Mouse (Mus musculus): Measurements from ENCODE around the gene E2f4.

Gene E2f4

DNA sequence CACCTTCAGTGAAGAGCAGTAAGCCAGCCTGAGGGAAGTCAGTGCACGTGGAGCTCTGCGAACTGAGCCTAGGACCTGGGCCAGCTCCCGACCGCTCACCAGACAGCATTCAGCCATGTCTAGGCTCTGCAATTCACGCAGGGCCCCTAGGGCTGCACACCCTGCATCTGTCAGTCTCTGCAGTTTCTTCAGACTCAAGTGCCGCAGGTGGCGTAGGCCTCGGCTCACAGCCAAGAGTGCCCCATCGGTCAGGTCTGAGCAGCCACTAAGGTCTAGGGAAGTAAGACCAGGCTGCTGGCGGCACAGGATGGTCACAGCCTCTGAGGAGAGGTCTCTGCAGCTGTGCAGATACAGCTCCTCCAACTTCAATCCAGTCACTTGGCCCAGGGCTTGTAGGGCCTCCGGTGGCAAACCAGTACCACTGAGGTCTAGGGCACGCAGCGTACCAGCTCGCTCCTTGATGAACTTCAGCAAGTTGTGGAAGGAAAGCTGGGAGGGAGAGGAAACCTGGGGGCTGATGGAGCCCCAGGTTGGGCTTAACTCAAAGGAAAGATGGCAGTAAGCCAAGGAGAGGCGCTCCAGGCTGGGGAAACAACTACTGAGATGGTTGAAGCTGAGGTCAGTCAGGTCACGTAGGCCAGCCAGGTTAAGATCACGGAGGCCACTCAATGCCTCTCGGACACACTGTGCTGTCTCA, 17.8 kb downstream of the E2f4 start:
- no peak for DNase-seq (ENCODE audit: low read depth, low spot score)

- DNase-seq (ENCODE audit: low read depth, low spot score) = no peak
Observed at GRCm38 (mm10) chr8:105317941-105318340, 20.5 kb downstream of the E2f4 start.

- DNase-seq (ENCODE audit: low read depth, low spot score) = no peak
Observed at GRCm38 (mm10) chr8:105318662-105319190, 21.3 kb downstream of the E2f4 start.

DNA sequence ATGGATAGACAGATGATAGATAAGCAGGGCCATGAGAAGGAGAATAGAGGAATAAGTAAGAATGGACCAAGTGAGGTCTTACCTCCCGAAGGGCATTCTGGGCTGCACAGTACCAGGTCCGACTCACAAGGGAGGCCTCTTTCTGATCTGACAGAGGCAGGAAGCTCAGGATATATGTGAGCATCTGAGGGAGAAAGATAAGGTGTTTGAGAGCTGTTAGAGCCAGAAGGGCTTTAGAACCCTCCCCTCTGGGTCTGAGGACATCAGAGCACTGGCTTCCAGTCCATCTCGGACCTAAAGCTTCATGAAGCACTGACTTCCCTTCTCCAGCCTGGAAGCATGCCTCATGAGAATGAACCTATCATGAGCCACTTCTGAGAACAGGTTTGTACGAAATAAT, 25.7 kb downstream of the E2f4 start:
- no peak for DNase-seq (ENCODE audit: low read depth, low spot score)

DNA sequence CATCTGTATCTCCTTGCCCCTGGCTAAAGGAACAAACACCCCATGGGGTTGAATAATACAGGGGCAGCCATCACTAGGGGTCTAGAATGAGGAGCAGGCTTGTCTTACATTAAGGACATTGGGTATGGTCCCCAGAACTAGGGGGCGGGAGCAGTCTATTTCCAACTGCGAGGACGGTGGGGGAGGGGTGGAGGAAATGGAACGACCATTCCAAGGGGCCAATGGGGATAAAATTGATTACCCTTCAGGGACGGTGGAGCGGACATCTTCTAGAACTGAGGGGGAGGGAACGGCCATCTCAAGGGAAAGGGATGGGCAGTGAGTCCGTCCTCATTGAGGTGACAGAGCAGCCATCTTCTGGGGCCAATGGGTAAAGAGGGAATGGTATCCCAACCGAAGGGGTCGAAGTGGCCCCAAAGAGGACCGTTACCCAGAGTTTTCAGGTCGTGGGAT, 28.2 kb downstream of the E2f4 start:
- peak; percentile 26 for DNase-seq (ENCODE audit: low read depth, low spot score)

DNA sequence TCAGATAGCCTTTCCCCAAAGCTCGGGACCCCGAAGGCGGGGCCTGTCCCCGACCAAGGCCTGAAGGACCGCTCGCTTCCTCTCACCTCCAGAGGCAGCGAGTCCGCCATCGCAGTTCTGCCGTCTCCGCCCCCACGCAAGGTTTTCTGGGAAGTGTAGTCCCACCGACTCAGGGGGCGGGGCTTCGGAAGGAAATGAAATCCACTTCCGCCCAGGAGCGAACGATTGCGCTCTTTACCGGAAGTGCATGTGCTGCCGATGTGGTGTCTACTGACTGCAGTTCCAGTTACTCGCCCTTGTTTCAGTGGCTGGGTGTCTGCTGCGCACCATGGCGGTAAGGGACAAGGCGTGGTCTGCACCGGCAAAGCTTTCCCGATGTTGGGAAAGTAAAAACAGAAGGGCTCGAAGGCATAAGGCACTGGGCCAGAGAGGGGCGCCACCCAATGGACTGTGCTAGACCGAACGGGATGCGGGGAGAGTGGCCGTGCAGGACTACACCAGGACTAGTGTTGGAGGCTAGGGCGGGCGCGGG, 28.7 kb downstream of the E2f4 start, which contains the start of the genes Lrrc29 and Tmem208:
TSS of gene Lrrc29 (minus strand) at position 138 of the 532 bp plus-strand sequence.
TSS of gene Tmem208 (plus strand) at position 214 of the 532 bp plus-strand sequence.
- peak; percentile 96 for DNase-seq (ENCODE audit: low read depth, low spot score)

- DNase-seq (ENCODE audit: low read depth, low spot score) = no peak
Observed at GRCm38 (mm10) chr8:105326968-105327367, 29.5 kb downstream of the E2f4 start.

DNA sequence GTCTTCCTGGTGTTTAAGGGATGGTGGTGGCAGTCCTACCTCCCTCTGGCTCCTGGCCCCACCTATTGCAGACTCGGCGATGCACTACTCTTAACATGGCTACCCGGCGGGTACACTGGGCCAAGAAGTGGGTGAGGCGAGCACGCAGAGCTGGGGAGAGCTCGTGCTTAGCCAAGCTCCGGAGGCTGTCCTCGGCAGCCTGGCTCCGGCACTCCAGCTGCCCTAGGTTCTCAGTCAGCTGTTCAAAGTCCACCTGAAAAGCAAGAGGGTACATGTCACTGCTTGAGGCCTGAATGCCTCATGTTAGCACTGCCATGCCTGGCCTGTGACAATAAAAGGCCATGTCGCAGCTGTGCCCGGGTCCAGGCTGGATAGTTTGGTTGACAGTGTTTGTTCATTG, 32.9 kb downstream of the E2f4 start:
- no peak for DNase-seq (ENCODE audit: low read depth, low spot score)

GRCm38 (mm10) chr8:105331469-105331868, 34.0 kb downstream of the E2f4 start:
- DNase-seq (ENCODE audit: low read depth, low spot score) = no peak

DNA sequence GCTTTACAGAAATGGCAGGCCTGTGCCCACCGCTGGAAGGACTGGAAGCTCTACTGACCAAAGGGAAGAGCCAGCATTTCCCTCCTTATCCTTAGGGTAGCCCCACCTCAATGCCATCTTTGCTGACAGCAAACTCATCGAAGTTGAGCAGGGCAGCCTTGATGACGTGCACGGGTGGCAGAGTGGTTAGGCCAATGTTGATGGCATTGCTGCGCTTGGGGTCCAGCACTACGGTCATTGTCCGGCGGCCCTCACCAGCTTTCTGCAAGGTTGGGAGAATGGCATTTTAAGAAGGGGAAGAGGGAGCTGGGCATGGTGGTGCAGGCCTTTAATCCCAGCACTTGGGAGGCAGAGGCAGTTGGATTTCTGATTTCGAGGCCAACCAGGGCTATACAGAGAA, 34.5 kb downstream of the E2f4 start:
- no peak for DNase-seq (ENCODE audit: low read depth, low spot score)

GRCm38 (mm10) chr8:105332523-105332922, 35.1 kb downstream of the E2f4 start:
- DNase-seq (ENCODE audit: low read depth, low spot score) = no peak

GRCm38 (mm10) chr8:105336373-105337130, 39.1 kb downstream of the E2f4 start:
- DNase-seq (ENCODE audit: low read depth, low spot score) = no peak

DNA sequence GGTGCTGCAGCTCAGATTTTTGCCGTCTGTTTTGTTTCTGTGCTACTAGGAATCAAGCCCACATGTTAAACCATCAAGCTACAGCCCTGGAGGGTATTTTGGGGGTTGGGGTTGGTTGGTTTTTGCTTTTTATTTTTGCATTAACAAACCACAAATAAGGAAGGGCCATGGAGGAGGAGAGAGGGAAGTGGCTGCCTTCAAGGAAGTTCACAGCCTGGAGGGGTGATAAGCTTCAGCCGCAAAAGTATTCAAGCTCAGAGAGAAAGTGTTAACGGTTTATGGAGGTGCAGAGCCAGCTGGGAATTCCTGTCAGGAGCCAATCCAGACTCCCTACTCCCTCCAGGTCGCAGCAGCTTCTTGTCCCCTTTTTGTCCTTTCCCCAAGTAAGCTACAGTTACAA, 41.5 kb downstream of the E2f4 start:
- no peak for DNase-seq (ENCODE audit: low read depth, low spot score)

DNA sequence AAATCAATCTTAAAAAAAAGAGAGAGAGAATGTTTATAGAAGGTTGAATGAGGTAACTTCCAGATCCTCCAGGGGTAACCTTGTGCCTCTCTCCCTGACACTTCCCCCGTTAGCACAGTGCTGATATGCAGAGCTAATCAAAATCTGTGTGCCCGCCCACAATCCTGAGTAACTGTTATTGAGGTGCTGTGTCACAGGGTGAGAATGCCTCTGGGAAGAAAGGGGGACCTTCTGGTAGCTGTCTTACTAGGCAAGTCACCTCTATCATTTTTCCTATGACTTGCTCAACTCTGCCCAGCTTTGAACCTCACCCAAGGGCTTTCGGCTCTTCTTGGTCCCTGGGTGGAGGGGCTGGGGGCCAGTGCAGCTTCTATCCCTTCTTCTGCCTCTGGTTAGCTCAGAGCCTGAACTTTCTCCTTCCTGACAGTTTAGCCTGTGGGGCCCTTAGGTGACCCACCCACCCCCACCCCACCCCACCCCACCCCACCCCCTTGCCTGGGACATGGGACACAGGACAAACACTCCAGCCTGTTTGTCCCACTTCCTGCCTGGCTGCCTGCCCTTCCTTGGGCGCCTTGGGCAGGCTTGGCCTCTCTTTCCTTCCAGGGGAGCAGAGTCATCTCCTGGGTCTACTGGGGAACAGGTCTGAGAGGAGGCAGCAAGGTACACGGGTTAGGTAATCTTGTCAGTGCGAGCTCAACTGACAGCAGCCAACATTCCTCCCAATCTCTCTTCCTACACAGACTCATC, 42.6 kb downstream of the E2f4 start:
- no peak for DNase-seq (ENCODE audit: low read depth, low spot score)

DNA sequence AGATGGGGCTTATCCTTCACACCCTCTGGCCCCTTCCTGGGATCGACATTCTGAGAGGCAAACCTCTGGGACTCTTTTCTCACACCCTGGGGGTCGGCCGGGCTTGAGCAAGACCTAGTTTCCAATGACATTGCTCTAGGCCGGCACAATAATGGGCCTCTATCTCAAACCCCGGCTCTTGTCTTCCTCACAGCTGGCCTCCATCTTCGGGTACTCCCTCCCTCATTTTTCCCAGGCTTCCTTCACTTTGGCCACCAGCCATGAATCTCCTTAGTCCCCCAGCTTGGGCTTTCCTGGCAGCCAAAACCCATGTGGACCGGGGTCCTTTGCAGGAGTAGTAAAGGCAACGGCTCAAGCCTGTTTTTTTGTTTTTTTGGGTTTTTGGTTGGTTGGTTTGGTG, 43.9 kb downstream of the E2f4 start:
- DNase-seq (ENCODE audit: low read depth, low spot score) = no peak

DNA sequence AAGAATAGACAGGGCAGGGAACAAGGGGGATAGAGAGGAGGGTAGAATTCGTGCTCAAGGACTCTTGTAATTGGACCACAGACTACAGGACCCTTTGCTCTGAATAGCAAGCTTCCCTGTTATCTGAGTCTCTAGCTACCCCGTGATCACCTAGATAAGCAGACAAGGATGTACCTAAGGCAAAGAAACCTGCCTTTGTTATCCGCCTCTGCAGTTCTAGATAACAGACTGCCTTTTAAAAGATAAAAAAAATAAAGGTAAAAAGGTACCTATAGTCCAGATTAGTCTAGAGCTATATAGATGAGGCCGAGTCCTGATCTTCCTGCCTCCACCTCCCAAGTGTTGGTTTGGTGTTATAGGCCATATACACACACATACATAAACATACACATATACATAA, 45.3 kb downstream of the E2f4 start:
- no peak for DNase-seq (ENCODE audit: low read depth, low spot score)

GRCm38 (mm10) chr8:105343791-105344574, 46.5 kb downstream of the E2f4 start:
- DNase-seq (ENCODE audit: low read depth, low spot score) = no peak

GRCm38 (mm10) chr8:105345061-105345975, 47.9 kb downstream of the E2f4 start:
- no peak for DNase-seq (ENCODE audit: low read depth, low spot score)

GRCm38 (mm10) chr8:105346611-105347427, 49.4 kb downstream of the E2f4 start:
- no peak for DNase-seq (ENCODE audit: low read depth, low spot score)
